Mouse (Mus musculus) testis, adult 2 months (tissue): ENCODE results near the gene Aim2. TPM values are rescaled to one million over a fixed set of nuclear protein-coding genes. Genes with fewer than 3 reads are reported as not detected.

Experiments used
- H3K27ac ChIP-seq: fragments of 200-500 bp; 2 replicates; pipeline ENCODE4 v1.5.1; 2012; ENCODE audit warnings: low read depth, low read length; ENCODE audit not compliant: control insufficient read depth, insufficient read depth
- H3K27me3 ChIP-seq: fragments of 200-500 bp; 2 replicates; pipeline ENCODE4 v1.6.1; 2012; ENCODE audit warnings: mild to moderate bottlenecking, low read length, moderate library complexity; ENCODE audit not compliant: control insufficient read depth, insufficient read depth
- H3K36me3 ChIP-seq: fragments of 200-500 bp; 2 replicates; pipeline ENCODE4 v1.6.1; 2012; ENCODE audit warnings: mild to moderate bottlenecking, low read length; ENCODE audit not compliant: control insufficient read depth, insufficient read depth
- H3K4me1 ChIP-seq: fragments of 200-500 bp; 2 replicates; pipeline ENCODE4 v1.6.1; 2012; ENCODE audit warnings: low read length; ENCODE audit not compliant: control insufficient read depth, insufficient read depth
- H3K4me3 ChIP-seq: fragments of 200-500 bp; 2 replicates; pipeline ENCODE4 v1.5.1; 2012; ENCODE audit warnings: low read depth, mild to moderate bottlenecking, low read length, moderate library complexity, mixed read lengths; ENCODE audit not compliant: control insufficient read depth
- CTCF ChIP-seq: fragments of 200-500 bp; IDR thresholded peaks from 2 replicates; pipeline ENCODE4 v1.5.1; 2012; ENCODE audit warnings: low read depth, mild to moderate bottlenecking, inconsistent platforms, low read length, moderate library complexity; ENCODE audit not compliant: control insufficient read depth, insufficient read depth, insufficient replicate concordance
- POLR2A ChIP-seq: fragments of 200-500 bp; IDR thresholded peaks from 2 replicates; pipeline ENCODE4 v1.6.1; 2012; ENCODE audit warnings: low read depth, mild to moderate bottlenecking, inconsistent platforms, low read length, moderate library complexity; ENCODE audit not compliant: control insufficient read depth
- polyA plus RNA-seq: library from polyadenylated mRNA; depleted of rRNA; stranded (reverse); fragments of >200 nt; gene quantifications from 2 replicates; pipeline ENCODE4 v1.2.3, GENCODE M21; 2012

The Aim2 gene
- polyA plus RNA-seq, 1 experiment: 0.27 TPM

DNA sequence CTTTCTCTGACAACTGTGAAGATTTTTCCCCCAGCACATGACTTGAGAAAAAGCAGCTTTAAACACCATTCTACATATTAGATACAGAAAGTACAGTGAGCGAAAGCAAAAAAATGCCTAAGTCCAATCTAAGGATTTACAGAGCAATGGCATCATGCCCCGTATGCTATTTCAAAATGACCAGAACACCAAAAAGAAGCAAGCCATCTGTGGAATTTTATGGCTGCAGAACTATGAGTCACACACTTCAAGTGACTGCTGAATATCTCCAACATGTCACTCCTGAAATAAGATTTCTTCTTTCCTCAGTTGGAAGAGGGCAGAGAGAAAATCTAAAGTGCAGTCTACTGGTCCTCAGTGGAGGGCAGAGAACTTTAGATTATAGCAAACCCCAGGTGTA is 12.8 kb downstream of the Aim2 start:
- no peaks in the 10 kb centered on the region for H3K36me3 ChIP-seq

GRCm38 (mm10) chr1:173364125-173364800 is 13.6 kb downstream of the Aim2 start:
- H3K27me3 ChIP-seq: no peaks in the 10 kb centered on the region
- peaks cover 10% of the 10 kb centered on the region for H3K4me1 ChIP-seq
- H3K4me3 ChIP-seq: no peak overlapping the region
- no peak overlapping the region for H3K27ac ChIP-seq
- H3K36me3 ChIP-seq: no peaks in the 10 kb centered on the region
- TF ChIP-seq POLR2A (no peak), CTCF (no peak)

More for the DNA sequence above, 12.8 kb downstream of the Aim2 start:
- TF ChIP-seq POLR2A (no peak), CTCF (no peak)
- Histone ChIP-seq H3K27ac (no peak overlapping the region), H3K4me3 (no peak overlapping the region), H3K27me3 (no peaks in the 10 kb centered on the region), H3K4me1 (peaks cover 10% of the 10 kb centered on the region)

DNA sequence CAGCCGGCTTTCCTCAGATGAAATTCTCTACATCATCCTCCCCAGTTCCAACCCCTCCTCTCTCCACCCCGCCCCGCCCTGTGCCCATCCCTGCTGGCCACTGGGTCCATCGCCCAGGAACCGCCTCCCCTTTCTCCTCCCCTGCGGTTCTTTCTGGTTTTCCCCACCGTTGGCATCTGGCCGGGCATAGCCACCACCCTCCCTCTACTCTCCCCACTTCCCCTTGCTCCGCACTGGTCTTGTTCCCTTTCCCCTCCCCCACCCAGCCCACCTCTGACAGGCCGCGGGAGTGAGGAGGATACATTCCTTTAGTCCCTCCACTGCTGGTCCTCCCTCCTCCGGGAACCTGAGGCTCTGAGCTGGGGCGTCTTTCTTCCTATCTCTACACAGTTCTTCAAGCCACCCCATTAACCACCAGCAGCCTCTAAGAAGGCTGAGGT is 15.3 kb downstream of the Aim2 start:
- TF ChIP-seq CTCF (no peak), POLR2A (no peak)
- Histone ChIP-seq H3K4me3 (no peak overlapping the region), H3K4me1 (peaks cover 10% of the 10 kb centered on the region), H3K27ac (no peak overlapping the region), H3K36me3 (no peaks in the 10 kb centered on the region), H3K27me3 (no peaks in the 10 kb centered on the region)

- no peak overlapping the region for H3K27ac ChIP-seq
- no peaks in the 10 kb centered on the region for H3K36me3 ChIP-seq
- no peak for TF ChIP-seq CTCF
- TF ChIP-seq POLR2A: no peak
- peaks cover 10% of the 10 kb centered on the region for H3K4me1 ChIP-seq
- H3K27me3 ChIP-seq: no peaks in the 10 kb centered on the region
- no peak overlapping the region; the same call in none of the 2 replicates for H3K4me3 ChIP-seq
Measured at GRCm38 (mm10) chr1:173366701-173367355, 16.1 kb downstream of the Aim2 start.

DNA sequence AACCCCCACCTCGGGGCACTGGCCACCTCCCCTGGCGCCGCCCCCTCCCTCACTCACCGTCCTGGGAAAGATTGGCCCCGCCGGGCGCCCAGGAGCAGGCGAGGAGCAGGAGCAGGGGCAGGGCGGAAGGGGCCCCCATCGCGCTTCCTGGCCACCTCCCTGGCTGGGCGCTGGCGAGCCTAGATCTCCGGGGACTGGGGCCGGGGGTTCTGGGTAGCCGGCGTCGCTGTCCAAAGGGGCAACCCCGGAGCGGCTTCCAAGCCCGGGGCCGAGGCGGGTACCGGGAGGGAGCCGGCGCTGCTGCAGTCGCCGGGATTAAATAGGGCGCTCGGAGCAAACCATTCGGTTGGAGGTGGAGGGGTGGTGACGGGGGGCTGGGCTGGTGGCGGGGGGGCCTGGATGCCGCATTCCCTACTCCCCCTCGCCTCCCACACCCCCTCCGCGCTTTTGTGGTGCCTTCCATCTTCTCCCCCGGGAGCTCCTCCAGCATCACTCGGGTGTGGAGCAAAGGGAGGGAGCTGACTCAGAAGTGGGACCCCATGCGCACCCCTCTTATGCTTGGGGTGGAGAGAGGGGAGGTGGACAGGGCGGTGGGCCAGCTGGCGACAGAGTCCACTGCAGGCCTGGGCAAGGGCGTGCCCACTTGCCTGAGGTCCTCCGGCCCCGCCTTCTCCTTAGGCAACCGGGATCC is 16.8 kb downstream of the Aim2 start, which contains the start of gene Cadm3:
Cadm3 (minus strand) TSS at position 340 of the 691 bp plus-strand sequence.
- peaks cover 10% of the 10 kb centered on the region for H3K4me1 ChIP-seq
- no peak within 1 kb of the TSS; the same call in none of the 2 replicates for H3K4me3 ChIP-seq
- TF ChIP-seq POLR2A (no peak), CTCF (no peak)
- H3K36me3 ChIP-seq: no peaks in the 10 kb centered on the region
- H3K27me3 ChIP-seq: no peaks in the 10 kb centered on the region
- no peak within 1 kb of the TSS for H3K27ac ChIP-seq

DNA sequence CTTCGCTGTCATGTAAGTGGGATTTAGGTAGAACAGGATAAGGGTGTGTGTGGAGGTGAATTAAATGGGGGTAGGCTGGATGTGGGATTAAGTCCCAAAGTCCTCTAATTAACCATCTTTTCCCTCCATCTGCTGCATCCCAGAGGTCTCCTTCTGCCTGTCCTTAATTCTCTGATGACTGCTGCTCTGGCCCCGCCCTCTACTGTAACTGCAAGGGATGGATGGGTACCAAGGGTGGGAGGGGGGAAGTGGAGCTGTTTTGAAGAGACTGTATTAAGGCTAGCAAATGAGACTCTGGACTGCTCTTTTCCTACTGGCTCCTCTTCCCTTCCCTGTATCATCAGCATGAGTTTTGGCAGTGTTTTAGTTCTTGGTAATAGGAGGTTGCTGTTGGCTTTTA is 18.9 kb downstream of the Aim2 start:
- Histone ChIP-seq H3K4me3 (no peak overlapping the region), H3K27me3 (no peaks in the 10 kb centered on the region)

GRCm38 (mm10) chr1:173370456-173370855 is 19.8 kb downstream of the Aim2 start:
- peaks cover 10% of the 10 kb centered on the region for H3K4me1 ChIP-seq
- peak overlapping the region; percentile 30 for H3K4me3 ChIP-seq
- no peak overlapping the region for H3K27ac ChIP-seq
- no peaks in the 10 kb centered on the region for H3K27me3 ChIP-seq
- no peak for TF ChIP-seq POLR2A
- no peak for TF ChIP-seq CTCF
- H3K36me3 ChIP-seq: no peaks in the 10 kb centered on the region

More for the DNA sequence above, 18.9 kb downstream of the Aim2 start:
- Histone ChIP-seq H3K4me1 (peaks cover 10% of the 10 kb centered on the region), H3K36me3 (no peaks in the 10 kb centered on the region), H3K27ac (no peak overlapping the region)
- TF ChIP-seq POLR2A (no peak), CTCF (no peak)
